Mouse (Mus musculus) intestine, embryonic 16.5 days (tissue): Measurements from ENCODE around the gene Proser3. TPM values are rescaled to one million over a fixed set of nuclear protein-coding genes. Genes with fewer than 3 reads are reported as not detected.

Experiments used
- ATAC-seq: fragments of 200-750 bp; cut with Nextera tagmentation; 2 replicates; pipeline ENCODE4 v1.8.0; 2017; ENCODE audit warnings: moderate TSS enrichment, moderate library complexity
- H3K27ac ChIP-seq: fragments of 300-500 bp; sonication (generic); 2 replicates; pipeline ENCODE4 v1.5.1; 2014; ENCODE audit warnings: mild to moderate bottlenecking, low read length
- H3K27me3 ChIP-seq: fragments of 300-500 bp; sonication (generic); replicated peaks from 2 replicates; pipeline ENCODE4 v1.6.1; 2014; ENCODE audit warnings: low read length, control low read depth, mixed read lengths; ENCODE audit not compliant: control insufficient read depth, insufficient read depth
- H3K36me3 ChIP-seq: fragments of 300-500 bp; sonication (generic); 2 replicates; pipeline ENCODE4 v1.6.1; 2014; ENCODE audit warnings: low read length, control low read depth; ENCODE audit not compliant: control insufficient read depth, insufficient read depth
- H3K4me1 ChIP-seq: fragments of 300-500 bp; sonication (generic); 2 replicates; pipeline ENCODE4 v1.6.1; 2014; ENCODE audit warnings: low read length, control low read depth, mixed read lengths; ENCODE audit not compliant: control insufficient read depth, insufficient read depth
- H3K4me2 ChIP-seq: fragments of 300-500 bp; sonication (generic); 2 replicates; pipeline ENCODE4 v1.6.1; 2014; ENCODE audit warnings: low read depth, low read length, control low read depth
- H3K4me3 ChIP-seq: fragments of 300-500 bp; sonication (generic); 2 replicates; pipeline ENCODE4 v1.5.1; 2014; ENCODE audit warnings: mild to moderate bottlenecking, low read length
- H3K9ac ChIP-seq: fragments of 300-500 bp; sonication (generic); 2 replicates; pipeline ENCODE4 v1.6.1; 2014; ENCODE audit warnings: low read depth, low read length
- H3K9me3 ChIP-seq: fragments of 300-500 bp; sonication (generic); 2 replicates; pipeline ENCODE4 v1.6.1; 2016; ENCODE audit warnings: low read length, control low read depth; ENCODE audit not compliant: control insufficient read depth
- WGBS: fragments of 180-500 bp; shearing (Covaris S2); extraction: QIAGEN DNeasy Blood & Tissue Kit; methylation state at CpG from one replicate; pipeline ENCODE4 v1.1.7; 2014; 5-methylcytosine and 5-hydroxymethylcytosine counted together
- polyA plus RNA-seq: library from polyadenylated mRNA; unstranded; fragments of >200 nt; fragmentation: Nextera tagmentation; extraction: Ambion mirVana; gene quantifications from 2 replicates; pipeline ENCODE4 v1.2.1, GENCODE M21; 2015

Proser3 gene
- polyA plus RNA-seq, 1 experiment from 2014 or later = 7.6 TPM

GRCm38 (mm10) chr7:30553810-30554584, 1.9 kb upstream of the Proser3 start:
- Histone ChIP-seq H3K9ac (peak overlapping the region; percentile 82; the same call in 1 of the 2 replicates), H3K4me3 (peak overlapping the region; percentile 77), H3K4me2 (peak overlapping the region; percentile 88), H3K27me3 (no peaks in the 10 kb centered on the region), H3K4me1 (peaks cover 18% of the 10 kb centered on the region), H3K36me3 (peaks cover 14% of the 10 kb centered on the region), H3K27ac (no peak overlapping the region), H3K9me3 (no peaks in the 10 kb centered on the region)
- WGBS = 82% methylated on average over 22 of the region's 22 CpGs
- ATAC-seq = no peak

- Histone ChIP-seq H3K9ac (peak overlapping the region; percentile 82), H3K4me1 (peaks cover 10% of the 10 kb centered on the region), H3K27ac (peak overlapping the region; percentile 90), H3K9me3 (no peaks in the 10 kb centered on the region), H3K27me3 (no peaks in the 10 kb centered on the region), H3K4me3 (peak overlapping the region; percentile 77), H3K36me3 (peaks cover 14% of the 10 kb centered on the region), H3K4me2 (peak overlapping the region; percentile 88)
- peak; percentile 25; the same call in 1 of the 2 replicates for ATAC-seq
- 2% methylated on average over 23 of the region's 23 CpGs for WGBS
Observed at GRCm38 (mm10) chr7:30553021-30553589, 1.0 kb upstream of the Proser3 start.

GRCm38 (mm10) chr7:30551445-30552101, 526 bp downstream of the Proser3 start:
- peak; percentile 68 for ATAC-seq
- Histone ChIP-seq H3K4me3 (peak overlapping the region; percentile 77), H3K27ac (peak overlapping the region; percentile 96), H3K27me3 (no peaks in the 10 kb centered on the region), H3K36me3 (peaks cover 5% of the 10 kb centered on the region), H3K9me3 (no peaks in the 10 kb centered on the region), H3K4me1 (peaks cover 9% of the 10 kb centered on the region), H3K4me2 (peak overlapping the region; percentile 45), H3K9ac (peak overlapping the region; percentile 78)
- WGBS = 3% methylated on average over 10 of the region's 10 CpGs

GRCm38 (mm10) chr7:30550603-30551002, 1.5 kb downstream of the Proser3 start:
- H3K9ac ChIP-seq = no peak overlapping the region
- WGBS = 97% methylated on average over 1 of the region's 1 CpGs

GRCm38 (mm10) chr7:30549880-30550279, 2.2 kb downstream of the Proser3 start:
- Histone ChIP-seq H3K9me3 (no peaks in the 10 kb centered on the region), H3K27me3 (no peaks in the 10 kb centered on the region), H3K36me3 (peaks cover 6% of the 10 kb centered on the region), H3K4me3 (no peak overlapping the region), H3K4me1 (peaks cover 9% of the 10 kb centered on the region), H3K9ac (no peak overlapping the region), H3K27ac (no peak overlapping the region), H3K4me2 (no peak overlapping the region)
- WGBS = 95% methylated on average over 2 of the region's 2 CpGs
- ATAC-seq = no peak

More at GRCm38 (mm10) chr7:30550603-30551002, 1.5 kb downstream of the Proser3 start:
- no peaks in the 10 kb centered on the region for H3K9me3 ChIP-seq
- H3K4me2 ChIP-seq = no peak overlapping the region
- no peaks in the 10 kb centered on the region for H3K27me3 ChIP-seq
- no peak overlapping the region for H3K27ac ChIP-seq
- peaks cover 9% of the 10 kb centered on the region for H3K4me1 ChIP-seq
- H3K4me3 ChIP-seq = no peak overlapping the region
- ATAC-seq = no peak
- peaks cover 6% of the 10 kb centered on the region for H3K36me3 ChIP-seq

- Histone ChIP-seq H3K27ac (no peak overlapping the region), H3K36me3 (peaks cover 11% of the 10 kb centered on the region), H3K9ac (no peak overlapping the region), H3K9me3 (no peaks in the 10 kb centered on the region), H3K27me3 (no peaks in the 10 kb centered on the region), H3K4me2 (no peak overlapping the region), H3K4me1 (no peaks in the 10 kb centered on the region), H3K4me3 (no peak overlapping the region)
- 94% methylated on average over 2 of the region's 2 CpGs for WGBS
- no peak for ATAC-seq
Observed at GRCm38 (mm10) chr7:30544327-30544726, 7.8 kb downstream of the Proser3 start.

- WGBS = 90% methylated on average over 7 of the region's 7 CpGs
Observed at GRCm38 (mm10) chr7:30540572-30540971, 11.5 kb downstream of the Proser3 start.

GRCm38 (mm10) chr7:30534633-30535577, 17.2 kb downstream of the Proser3 start, which contains the start of gene Arhgap33:
Arhgap33 (minus strand) TSS chr7:30535060.
- no peaks in the 10 kb centered on the region for H3K27me3 ChIP-seq
- H3K4me2 ChIP-seq = peak within 1 kb of the TSS; percentile 97
- H3K9me3 ChIP-seq = no peaks in the 10 kb centered on the region
- peaks cover 27% of the 10 kb centered on the region for H3K4me1 ChIP-seq
- no peaks in the 10 kb centered on the region for H3K36me3 ChIP-seq
- peak; percentile 94 for ATAC-seq
- H3K4me3 ChIP-seq = peak within 1 kb of the TSS; percentile 80
- peak within 1 kb of the TSS; percentile 63 for H3K27ac ChIP-seq
- H3K9ac ChIP-seq = peak within 1 kb of the TSS; percentile 78
- WGBS = under 1% methylated on average over 72 of the region's 84 CpGs

More at GRCm38 (mm10) chr7:30540572-30540971, 11.5 kb downstream of the Proser3 start:
- Histone ChIP-seq H3K36me3 (peaks cover 8% of the 10 kb centered on the region; the same call in 1 of the 2 replicates), H3K27me3 (no peaks in the 10 kb centered on the region), H3K4me1 (peaks cover under 1% of the 10 kb centered on the region), H3K27ac (no peak overlapping the region), H3K4me2 (no peak overlapping the region), H3K9me3 (no peaks in the 10 kb centered on the region), H3K4me3 (no peak overlapping the region), H3K9ac (no peak overlapping the region)
- no peak for ATAC-seq
